Mouse (Mus musculus): ENCODE measurements around the gene Klhl36.

The Klhl36 gene

GRCm38 (mm10) chr8:119861706-119862389 is at the start of gene Klhl36:
TSS of gene Klhl36 (plus strand) at chr8:119862266.
- peak; percentile 97 for DNase-seq

DNA sequence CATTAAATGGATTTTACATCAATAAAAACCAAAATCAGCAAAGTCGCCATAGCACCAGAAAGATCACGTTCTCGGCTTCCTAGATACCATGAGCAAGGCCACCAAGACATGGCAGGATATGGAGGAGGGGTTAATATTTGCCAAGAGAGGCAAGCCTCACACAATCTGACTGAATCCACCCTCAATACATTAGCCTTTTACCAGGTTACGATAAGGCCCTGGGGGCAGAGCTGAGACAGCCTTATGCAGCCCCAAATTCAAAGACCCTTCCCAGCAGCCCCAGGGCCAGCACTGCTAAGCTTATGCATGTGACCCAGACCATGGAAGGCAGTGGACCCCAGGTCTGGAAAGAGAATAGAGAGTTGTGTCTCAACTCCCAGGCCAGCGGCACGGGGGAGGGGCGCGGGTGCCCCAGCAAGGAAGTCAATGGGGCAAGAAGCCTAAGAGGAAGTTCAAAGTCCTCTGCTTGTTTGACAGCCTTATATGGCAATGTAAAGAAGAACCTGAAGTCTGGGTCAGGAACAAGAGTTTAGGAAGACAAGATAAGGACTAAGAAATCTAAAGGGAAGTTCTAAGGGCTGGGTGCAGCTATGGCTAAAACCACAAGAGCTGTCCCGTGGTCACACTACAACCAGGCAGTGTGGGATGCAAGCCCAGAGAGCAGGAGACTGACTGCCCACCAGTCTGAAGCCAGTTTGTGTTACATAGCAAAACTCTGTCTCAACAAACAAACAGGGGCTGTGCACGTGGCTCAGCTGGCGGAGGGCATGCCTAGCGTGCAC is 49.2 kb upstream of the Klhl36 start:
- DNase-seq, result no peak

- no peak for DNase-seq
Measured at GRCm38 (mm10) chr8:119816219-119816618, 45.8 kb upstream of the Klhl36 start.

DNA sequence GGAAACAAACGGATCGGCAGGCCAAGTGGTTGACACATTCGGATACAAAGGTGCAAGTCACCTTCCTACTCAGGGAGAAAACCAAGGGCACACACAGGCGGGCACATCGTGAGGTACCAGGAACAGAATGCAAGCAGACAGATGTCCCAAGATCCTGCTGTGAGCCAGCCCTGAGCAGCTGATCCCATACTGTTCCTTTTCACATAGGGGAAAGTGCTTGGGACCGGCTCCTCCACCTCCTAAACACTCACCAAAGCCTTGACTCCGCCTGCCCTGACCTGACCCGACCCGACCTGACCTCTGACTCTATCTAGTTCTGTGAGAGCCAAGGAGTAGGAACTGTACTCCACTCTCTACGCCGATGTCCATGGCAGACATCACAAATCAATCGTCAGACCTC is 44.6 kb upstream of the Klhl36 start:
- no peak for DNase-seq

DNA sequence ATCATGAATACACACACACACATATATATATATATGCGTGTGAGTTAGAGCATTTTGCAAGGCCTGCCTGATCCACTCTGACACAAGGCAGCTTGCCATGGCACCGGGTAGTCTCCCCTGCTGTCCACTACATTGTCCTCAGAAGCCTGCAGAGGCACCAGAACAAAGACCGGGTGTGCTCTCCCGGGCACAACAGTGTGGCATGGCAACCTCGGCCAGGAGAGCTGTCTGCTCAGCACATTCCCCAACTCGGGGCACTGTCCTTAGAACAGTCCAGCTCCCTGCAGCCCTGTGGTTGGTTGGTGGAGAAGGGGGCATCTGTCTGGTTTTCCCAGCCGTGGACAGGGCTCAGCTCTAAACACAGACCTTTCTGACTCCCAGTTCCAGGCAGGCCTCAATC is 42.8 kb upstream of the Klhl36 start:
- DNase-seq, result peak; percentile 79

DNA sequence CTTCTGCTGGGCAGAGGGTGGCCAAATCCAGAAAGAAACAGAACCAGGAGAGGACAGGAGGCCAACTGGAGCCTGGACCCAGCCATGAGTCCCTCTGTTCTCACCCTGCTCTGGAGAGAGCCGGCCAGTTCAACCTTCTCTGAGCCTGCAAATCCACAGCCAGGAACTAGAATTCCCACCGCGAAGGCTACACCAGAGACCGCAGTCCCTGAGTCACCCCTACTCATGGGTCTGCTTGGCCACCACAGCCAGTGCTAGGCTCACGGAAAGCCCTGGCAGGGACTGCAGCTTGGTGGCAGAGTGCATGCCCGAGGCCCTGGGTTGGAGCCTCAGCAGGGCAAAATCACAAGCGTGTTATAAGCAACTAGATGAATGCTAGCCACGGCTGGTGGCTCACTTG is 42.1 kb upstream of the Klhl36 start:
- DNase-seq, result no peak

GRCm38 (mm10) chr8:119821691-119822090 is 40.4 kb upstream of the Klhl36 start:
- peak; percentile 62 for DNase-seq

DNA sequence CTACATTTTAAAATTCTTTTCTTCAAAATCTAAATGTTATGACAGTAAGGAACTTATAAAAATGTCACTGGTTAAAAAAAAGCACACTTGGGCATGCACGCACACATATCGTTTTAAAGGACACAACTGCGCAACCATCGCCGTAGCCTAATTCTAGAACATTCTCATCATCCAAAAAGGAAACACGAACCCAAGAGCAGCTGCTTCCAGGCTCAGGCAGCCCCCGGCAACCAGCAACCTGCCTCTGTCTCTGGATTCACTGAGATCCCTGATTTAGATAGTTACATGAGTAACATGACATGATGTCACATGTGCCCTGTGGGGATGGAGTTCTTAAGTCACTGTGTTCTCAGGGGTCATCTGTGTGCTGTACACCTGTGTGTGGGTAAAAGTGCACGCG is 38.8 kb upstream of the Klhl36 start:
- DNase-seq, result no peak

DNA sequence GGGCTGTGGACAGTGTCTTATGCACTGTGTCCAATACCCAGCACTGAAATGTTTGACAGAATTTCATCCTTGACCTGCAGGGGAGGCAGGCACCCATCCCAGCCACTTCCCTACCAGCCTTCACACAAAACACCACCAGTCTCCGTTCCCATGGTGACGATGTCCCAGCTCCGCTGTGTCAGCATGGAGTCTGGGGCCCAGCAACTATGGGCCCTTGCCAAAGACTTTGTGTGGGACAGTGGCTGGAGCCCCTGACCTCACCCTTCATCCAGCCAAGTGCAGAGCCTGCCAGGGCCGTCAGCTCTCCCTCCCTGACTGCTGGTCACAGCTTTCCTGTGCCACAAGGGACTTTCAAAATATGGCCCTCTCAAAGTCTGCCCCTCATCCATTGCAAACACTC is 38.0 kb upstream of the Klhl36 start:
- DNase-seq, result peak; percentile 61

DNA sequence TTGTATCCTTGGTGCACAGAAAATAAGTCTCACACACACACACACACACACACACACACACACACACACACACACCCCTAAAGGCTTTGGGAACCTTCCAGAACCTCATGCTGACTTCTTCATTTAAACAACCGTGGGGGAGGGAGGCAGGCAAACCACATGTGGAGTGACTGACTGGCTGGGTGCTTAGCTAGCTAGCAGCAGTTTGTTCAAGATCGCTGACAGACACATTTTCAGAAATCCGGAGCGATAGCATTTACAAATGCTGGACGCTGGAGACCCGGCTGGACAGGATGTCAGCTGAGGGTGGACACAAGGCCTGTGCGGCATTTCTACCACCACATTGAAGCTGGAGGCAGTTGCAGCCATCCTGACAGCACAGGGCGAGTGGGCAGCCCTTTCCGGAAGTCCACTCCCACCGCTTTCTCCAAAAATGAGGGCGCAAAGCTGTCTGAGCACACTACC is 37.2 kb upstream of the Klhl36 start:
- DNase-seq, result peak; percentile 65

GRCm38 (mm10) chr8:119825950-119826730 is 35.9 kb upstream of the Klhl36 start:
- DNase-seq, result no peak

DNA sequence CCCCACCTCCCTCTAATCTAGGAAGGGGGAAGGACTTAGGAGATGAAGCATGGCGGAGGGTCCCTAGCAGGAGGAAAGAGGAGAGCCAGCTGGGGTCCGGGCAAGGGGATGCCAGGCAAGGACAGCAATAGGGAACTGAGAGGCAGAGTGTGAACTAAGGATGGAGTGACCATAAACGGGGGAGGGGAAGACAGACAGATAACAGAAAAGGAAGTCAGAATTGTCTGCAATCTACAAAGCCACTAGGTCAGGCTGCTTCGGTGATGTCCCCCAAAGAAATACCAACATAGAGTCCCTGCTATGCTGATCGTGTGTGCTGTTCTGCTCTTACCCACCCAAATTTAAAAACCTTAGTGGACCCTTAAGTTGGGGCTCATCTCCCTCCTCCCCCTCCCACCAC is 35.1 kb upstream of the Klhl36 start:
- no peak for DNase-seq

DNA sequence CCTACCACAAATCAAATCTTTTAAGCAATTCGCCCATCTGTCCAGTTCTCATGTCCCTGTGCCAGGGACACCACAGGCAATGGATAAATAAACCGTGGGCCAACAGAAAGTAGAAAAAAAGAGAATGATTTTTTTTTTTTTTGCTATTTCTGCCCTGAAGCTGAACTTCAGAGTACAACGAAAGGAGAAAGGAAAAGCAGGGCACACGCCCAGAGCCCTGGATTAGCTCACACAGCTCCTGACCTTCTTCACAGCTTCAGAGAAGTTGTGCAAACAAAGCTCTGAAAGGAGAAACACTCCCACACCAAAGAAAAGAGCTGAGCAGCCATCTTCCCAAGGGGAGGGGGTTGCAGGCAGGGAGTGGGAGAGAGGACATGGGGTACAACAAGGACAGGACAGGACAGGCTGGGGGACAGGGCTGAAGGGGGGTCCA is 34.3 kb upstream of the Klhl36 start:
- DNase-seq, result no peak

GRCm38 (mm10) chr8:119829015-119829414 is 33.1 kb upstream of the Klhl36 start:
- no peak for DNase-seq

DNA sequence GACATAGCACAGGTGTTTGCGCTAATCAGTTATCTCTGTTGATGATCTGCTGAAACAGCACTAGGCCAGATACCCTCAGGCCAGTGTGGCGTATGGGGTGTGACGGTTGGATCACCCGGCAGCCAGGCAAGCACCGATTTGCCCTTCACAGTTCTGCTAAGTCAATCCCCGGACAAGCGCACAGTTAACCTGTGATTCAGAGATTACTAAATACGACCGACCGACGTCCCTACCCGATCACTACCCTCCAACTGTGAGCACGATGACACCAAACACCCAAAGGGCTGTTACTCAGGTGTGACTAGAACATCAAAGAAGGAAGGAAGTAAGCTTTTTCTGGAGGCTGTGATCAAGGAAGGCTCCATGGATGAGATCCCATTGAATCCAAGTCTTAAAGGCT is 32.6 kb upstream of the Klhl36 start:
- no peak for DNase-seq

DNA sequence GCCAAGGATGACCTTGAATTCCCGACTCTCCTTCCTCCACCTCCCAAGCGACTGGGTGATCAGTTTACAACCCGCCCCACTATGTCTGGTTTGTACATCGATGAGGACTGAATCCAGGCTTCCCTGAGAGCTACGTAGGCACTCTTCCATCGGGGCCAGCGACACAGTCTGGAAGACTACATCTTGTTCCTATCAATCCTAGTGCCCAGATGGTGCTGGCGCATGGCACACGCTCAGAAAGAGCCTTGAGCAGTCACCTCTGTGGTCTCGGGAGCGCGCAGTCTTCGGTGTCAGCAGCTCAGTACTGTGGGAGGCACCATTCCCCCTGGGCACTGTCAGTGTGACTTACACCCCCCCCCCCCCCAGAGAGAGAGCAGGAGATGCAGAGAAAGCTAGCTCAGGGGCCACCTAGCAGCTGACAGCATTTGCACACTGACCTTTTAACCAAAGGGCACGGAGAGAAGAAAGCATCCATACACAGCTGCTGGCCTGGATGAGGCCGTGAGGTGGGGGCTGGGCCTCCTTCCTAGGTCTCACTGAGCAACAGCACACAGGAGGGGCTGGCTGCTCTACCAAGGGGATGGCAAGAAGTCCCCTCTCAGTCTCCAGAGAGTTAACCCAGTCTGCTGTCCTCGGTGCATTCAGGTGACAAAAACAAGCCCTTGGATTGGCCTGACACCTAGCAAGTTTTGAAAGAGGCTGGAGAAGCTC is 32.0 kb upstream of the Klhl36 start:
- no peak for DNase-seq

DNA sequence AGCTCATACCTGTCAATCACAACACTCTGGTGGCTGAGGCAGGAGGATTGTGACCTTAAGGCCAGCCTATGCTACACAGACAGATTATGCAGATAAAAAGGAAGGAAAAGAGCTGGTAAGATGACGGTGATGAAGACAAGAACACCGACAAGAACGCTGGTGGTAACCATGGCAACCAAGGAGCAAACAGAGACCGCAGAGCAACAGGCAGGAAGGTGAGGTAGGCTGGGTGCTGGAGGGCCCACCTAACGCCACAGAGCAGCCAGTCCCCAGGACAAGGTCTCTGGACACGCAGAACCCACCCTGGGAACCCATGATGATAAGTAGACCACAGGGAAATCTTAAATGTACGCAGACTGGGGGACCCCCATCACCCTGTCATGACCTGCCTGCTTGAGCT is 31.5 kb upstream of the Klhl36 start:
- DNase-seq, result no peak

DNA sequence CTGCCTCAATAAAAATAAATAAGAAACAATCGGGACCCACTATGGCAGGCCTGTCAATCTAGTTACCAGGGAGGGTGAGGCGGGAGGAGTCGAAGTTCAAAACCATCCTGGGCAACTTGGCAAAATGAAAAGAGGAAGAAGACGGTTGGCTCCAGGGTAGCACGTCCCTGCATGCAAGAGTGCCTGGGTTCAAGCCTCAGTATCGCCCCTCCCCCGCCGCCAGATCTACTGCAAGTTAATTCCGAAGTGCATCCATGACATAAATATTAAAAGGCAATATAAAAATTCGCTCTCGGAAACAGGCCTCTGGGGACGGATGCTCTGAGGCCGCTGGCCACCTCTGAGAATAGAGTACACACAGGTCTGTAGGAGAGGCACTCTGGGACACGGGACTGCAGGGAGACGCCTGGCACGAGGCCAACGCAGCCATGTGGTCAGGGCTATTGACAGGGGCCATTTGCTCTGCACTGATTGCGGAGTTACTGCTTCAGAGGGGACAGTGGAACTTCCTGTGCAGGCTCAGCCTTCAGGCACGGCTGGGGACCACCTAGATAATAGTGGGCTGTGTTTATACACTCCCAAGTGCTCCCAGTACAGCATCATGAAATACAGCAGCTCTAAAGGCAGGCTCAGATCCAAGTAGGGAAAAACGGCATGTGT is 30.6 kb upstream of the Klhl36 start:
- peak; percentile 84 for DNase-seq

DNA sequence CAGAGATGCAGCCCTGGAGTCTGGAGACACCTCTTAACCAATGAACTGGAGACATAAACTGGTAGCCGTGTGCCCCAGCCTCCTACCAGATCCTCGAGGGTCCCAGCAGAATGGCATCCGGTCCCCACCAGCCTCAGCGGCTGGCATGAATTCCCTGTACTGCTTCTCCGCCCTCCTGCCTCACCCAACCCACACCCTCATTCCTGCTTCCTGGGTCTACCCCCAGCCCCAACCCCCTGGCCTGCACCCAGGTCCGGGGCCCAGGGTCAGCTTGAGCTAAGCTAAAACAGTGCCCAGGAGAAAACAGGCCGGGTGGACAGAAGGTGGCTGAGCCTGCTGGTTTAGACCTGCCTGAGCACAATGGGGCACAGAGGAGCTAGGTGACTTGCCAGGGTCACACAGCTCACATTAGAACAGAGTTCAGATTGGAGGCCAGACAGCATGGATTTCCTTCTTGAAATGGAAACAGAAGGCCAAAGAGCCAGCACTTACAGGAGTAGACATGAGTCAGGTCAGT is 29.9 kb upstream of the Klhl36 start:
- no peak for DNase-seq

DNA sequence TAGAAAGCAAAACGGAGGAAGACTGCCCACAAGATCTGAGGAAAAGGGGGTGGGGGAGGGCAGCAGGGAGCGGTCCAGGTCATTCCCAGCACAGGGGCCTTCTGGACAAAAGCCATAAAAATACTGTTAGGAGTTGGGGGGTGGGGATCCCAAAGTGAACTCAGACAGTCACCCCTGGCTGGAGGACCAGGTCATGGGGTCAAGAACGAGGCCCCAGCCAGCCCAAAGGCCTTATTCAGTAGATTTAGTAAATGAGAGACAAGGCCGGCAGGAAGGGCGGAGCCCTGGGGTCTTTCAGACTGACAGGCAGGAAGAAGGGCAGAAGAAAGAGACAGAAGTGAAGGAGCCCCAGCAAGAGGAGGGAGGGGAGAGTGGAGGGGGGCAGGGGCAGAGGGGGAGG is 29.1 kb upstream of the Klhl36 start:
- DNase-seq, result no peak

DNA sequence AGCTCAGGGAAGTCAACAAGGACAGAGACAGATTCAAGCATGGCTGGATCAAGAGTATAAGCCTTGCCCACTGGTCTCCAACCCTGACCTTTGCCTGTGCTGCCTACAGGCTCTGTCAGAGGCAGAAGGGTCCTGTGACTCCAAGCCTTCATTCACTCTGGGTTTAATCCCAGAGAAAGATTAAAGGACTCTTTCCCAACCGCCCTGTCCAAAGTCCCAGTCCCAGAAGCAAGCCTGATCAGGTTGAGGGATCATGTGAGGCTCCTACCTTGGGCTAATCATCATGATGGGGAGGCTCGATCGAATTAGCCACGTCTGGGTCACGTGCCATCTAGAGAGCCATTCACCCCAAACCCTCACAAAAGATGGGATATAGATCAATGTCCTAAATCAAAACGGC is 27.4 kb upstream of the Klhl36 start:
- peak; percentile 76 for DNase-seq

GRCm38 (mm10) chr8:119835270-119835669 is 26.8 kb upstream of the Klhl36 start:
- DNase-seq, result no peak

Data from kidney, adult 11 months (tissue).